Mouse (Mus musculus): ENCODE results near the gene Irak3. TPM values are rescaled to one million over a fixed set of nuclear protein-coding genes. Genes with fewer than 3 reads are reported as not detected.

The Irak3 gene
- polyA plus RNA-seq, 1 experiment from 2014 or later, result 1.2 TPM

DNA sequence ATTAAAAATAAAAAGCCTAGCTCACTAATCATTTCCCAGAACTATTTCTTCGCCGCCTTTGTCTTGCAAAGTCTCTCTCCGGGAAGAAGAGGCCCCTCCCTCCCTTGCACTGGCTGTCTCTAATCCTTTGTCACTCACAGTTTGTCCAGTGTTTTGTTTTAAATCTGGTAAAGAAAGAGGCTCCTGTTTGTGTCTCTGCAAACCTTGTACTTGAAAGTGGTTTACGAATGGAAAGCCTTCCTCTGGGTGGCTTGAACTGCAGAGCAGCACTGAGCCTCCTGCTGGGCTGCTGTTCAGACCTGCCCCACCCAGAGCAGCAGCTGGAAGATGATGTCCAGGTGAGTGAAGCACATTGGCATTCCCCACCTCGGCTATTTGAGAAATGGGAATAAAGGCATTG lies 30.6 kb downstream of the Irak3 start:
- H3K36me3 ChIP-seq (ENCODE audit: control insufficient read depth, insufficient read depth, low read length), result no peaks in the 10 kb centered on the region
- ATAC-seq (ENCODE audit: insufficient read depth, low FRiP score, low TSS enrichment), result no peak
- H3K4me3 ChIP-seq (ENCODE audit: low read depth, low read length), result no peak overlapping the region
- H3K9me3 ChIP-seq (ENCODE audit: control insufficient read depth, low read length), result no peaks in the 10 kb centered on the region; the same call in 1 of the 2 replicates
- no peak for DNase-seq (ENCODE audit: low spot score)
- H3K4me1 ChIP-seq (ENCODE audit: control insufficient read depth, insufficient read depth, low read length), result no peaks in the 10 kb centered on the region
- H3K4me2 ChIP-seq (ENCODE audit: low read depth), result no peak overlapping the region
- WGBS, result 41% methylated on average over 5 of the region's 5 CpGs
- H3K9ac ChIP-seq (ENCODE audit: low read length), result no peak overlapping the region
- H3K27me3 ChIP-seq (ENCODE audit: control insufficient read depth, insufficient read depth, low read length), result no peaks in the 10 kb centered on the region
- H3K27ac ChIP-seq (ENCODE audit: low read depth, low read length), result no peak overlapping the region

DNA sequence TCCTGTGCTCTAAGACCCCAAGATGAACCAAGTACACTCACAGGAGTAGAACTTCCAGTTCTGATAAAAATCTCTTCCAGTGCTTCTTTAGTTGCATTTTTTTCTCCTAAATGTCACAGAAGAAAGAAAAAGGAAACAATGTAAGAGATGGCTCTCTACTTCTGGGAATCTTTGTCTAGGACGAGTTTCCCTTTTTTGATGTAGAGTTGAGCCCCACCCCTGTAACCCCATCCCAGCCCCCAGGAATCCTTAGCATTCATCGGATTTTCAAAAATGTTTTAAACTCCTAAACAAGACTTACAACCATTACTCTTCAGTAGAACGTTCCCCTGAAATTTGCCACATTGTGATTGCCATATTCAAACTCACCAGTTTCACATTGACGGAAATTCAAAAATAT lies 31.7 kb downstream of the Irak3 start:
- Histone ChIP-seq H3K27ac (ENCODE audit: low read depth, low read length) (no peak overlapping the region), H3K27me3 (ENCODE audit: control insufficient read depth, insufficient read depth, low read length) (no peaks in the 10 kb centered on the region), H3K4me3 (ENCODE audit: low read depth, low read length) (no peak overlapping the region), H3K9me3 (ENCODE audit: control insufficient read depth, low read length) (no peaks in the 10 kb centered on the region; the same call in 1 of the 2 replicates), H3K36me3 (ENCODE audit: control insufficient read depth, insufficient read depth, low read length) (no peaks in the 10 kb centered on the region), H3K4me2 (ENCODE audit: low read depth) (no peak overlapping the region), H3K9ac (ENCODE audit: low read length) (no peak overlapping the region), H3K4me1 (ENCODE audit: control insufficient read depth, insufficient read depth, low read length) (no peaks in the 10 kb centered on the region)
- 76% methylated on average over 4 of the region's 4 CpGs for WGBS
- no peak for DNase-seq (ENCODE audit: low spot score)
- no peak for ATAC-seq (ENCODE audit: insufficient read depth, low FRiP score, low TSS enrichment)

DNA sequence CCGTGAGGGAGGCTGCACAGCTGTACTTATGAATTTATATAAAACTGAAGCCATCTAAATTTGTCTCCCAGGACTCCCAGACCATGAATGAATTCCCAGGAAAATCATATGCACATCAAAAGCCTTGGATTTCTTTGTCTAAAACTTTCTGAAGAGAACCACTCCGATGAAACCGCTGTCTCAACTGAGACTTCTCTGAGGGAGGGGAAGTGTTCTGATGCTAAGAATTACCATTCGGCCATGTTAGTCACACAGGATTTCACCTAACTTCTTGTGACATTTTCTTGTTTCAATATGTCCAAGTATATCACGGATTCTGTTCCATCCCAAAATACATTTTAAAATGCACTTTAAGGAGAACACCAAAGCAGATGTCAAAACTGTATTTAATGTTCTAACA lies 32.1 kb downstream of the Irak3 start:
- Histone ChIP-seq H3K4me3 (ENCODE audit: low read depth, low read length) (no peak overlapping the region), H3K36me3 (ENCODE audit: control insufficient read depth, insufficient read depth, low read length) (no peaks in the 10 kb centered on the region), H3K9me3 (ENCODE audit: control insufficient read depth, low read length) (no peaks in the 10 kb centered on the region; the same call in 1 of the 2 replicates), H3K27me3 (ENCODE audit: control insufficient read depth, insufficient read depth, low read length) (no peaks in the 10 kb centered on the region), H3K9ac (ENCODE audit: low read length) (no peak overlapping the region), H3K4me1 (ENCODE audit: control insufficient read depth, insufficient read depth, low read length) (no peaks in the 10 kb centered on the region), H3K4me2 (ENCODE audit: low read depth) (no peak overlapping the region), H3K27ac (ENCODE audit: low read depth, low read length) (no peak overlapping the region)
- 83% methylated on average over 5 of the region's 5 CpGs for WGBS
- ATAC-seq (ENCODE audit: insufficient read depth, low FRiP score, low TSS enrichment), result no peak
- no peak for DNase-seq (ENCODE audit: low spot score)

DNA sequence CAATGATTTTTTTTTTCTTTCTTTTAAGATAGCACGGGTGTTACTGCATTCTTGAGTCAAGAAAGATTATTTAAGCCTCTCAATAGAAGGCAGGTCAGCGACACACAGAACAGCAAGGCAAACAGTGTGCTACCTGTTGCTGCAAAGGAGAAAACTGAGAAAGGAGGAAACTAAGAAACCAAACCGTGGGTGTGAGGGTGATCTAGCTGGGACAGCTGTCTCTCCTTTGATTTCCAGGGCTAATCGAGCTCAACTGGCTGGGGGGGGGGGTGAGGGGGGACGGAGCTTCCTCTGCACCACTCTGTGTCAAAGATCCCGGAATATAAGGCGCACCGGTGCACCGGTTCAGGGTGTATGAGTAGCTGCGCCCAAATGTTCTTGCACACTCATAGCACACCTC lies 32.9 kb downstream of the Irak3 start:
- 61% methylated on average over 10 of the region's 10 CpGs for WGBS

DNA sequence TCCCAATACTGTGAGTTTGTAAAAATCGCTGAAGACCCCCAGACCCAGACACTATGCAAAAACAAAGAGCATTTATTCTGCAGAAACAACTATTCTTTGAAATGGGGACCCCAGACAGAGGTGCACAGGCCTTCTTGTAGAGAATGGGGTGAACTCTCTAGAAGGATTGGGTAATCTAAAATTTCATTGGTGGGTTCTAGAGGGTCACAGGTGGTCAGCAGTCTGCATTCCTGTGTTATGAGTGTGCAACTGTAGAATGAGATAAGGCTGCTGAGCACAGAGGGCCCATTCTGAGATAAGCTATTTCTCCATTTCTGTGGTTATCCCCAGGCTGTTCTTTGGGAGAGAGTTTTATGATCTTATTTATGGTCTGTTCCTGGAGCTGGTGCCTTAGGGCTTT lies 33.9 kb downstream of the Irak3 start:
- Histone ChIP-seq H3K4me1 (ENCODE audit: control insufficient read depth, insufficient read depth, low read length) (no peaks in the 10 kb centered on the region), H3K9me3 (ENCODE audit: control insufficient read depth, low read length) (no peaks in the 10 kb centered on the region), H3K27me3 (ENCODE audit: control insufficient read depth, insufficient read depth, low read length) (no peaks in the 10 kb centered on the region), H3K27ac (ENCODE audit: low read depth, low read length) (no peak overlapping the region), H3K9ac (ENCODE audit: low read length) (no peak overlapping the region), H3K36me3 (ENCODE audit: control insufficient read depth, insufficient read depth, low read length) (no peaks in the 10 kb centered on the region), H3K4me3 (ENCODE audit: low read depth, low read length) (no peak overlapping the region), H3K4me2 (ENCODE audit: low read depth) (no peak overlapping the region)
- DNase-seq (ENCODE audit: low spot score), result no peak
- no peak for ATAC-seq (ENCODE audit: insufficient read depth, low FRiP score, low TSS enrichment)
- 78% methylated on average over 1 of the region's 1 CpGs for WGBS

More for the DNA sequence above, 32.9 kb downstream of the Irak3 start:
- DNase-seq (ENCODE audit: low spot score) (no peak), ATAC-seq (ENCODE audit: insufficient read depth, low FRiP score, low TSS enrichment) (no peak)
- Histone ChIP-seq H3K4me1 (ENCODE audit: control insufficient read depth, insufficient read depth, low read length) (no peaks in the 10 kb centered on the region), H3K27ac (ENCODE audit: low read depth, low read length) (no peak overlapping the region), H3K9me3 (ENCODE audit: control insufficient read depth, low read length) (no peaks in the 10 kb centered on the region; the same call in 1 of the 2 replicates), H3K36me3 (ENCODE audit: control insufficient read depth, insufficient read depth, low read length) (no peaks in the 10 kb centered on the region), H3K27me3 (ENCODE audit: control insufficient read depth, insufficient read depth, low read length) (no peaks in the 10 kb centered on the region), H3K9ac (ENCODE audit: low read length) (no peak overlapping the region), H3K4me2 (ENCODE audit: low read depth) (no peak overlapping the region), H3K4me3 (ENCODE audit: low read depth, low read length) (no peak overlapping the region)

DNA sequence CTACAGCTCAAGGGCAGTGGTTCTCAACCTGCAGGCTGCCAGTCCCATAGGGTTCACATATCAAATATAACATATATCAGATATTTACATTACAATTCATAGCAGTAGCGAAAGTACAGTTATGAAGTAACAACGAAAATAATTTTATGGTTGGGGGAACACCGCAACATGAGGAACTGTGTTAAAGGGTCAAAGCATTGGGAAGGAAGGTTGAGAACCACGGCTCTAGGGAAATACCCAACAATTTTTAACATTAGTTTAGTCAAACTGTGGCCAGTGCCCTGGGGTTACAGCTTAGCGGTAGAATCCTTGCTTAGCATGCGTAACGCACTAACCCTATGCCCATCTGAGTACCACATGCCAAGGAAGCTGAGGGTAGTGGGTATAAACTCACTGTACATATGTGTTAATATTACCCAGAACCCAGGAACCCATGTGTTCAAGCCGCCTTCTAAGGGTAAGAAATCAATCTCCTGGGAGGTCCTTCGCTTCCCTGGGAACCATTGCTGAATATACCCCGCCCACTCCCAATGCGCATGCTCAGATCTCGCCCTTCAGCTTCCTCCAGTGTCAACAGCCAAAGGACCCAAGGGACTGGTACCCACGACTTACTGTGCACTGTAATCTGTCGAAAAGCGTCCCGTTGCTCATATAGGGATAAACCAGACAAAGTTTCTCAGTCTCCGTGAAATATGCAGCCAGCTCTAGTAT lies 36.0 kb downstream of the Irak3 start:
- WGBS, result 91% methylated on average over 17 of the region's 17 CpGs
- H3K9me3 ChIP-seq (ENCODE audit: control insufficient read depth, low read length), result no peaks in the 10 kb centered on the region
- H3K4me2 ChIP-seq (ENCODE audit: low read depth), result no peak overlapping the region
- no peak overlapping the region for H3K4me3 ChIP-seq (ENCODE audit: low read depth, low read length)
- ATAC-seq (ENCODE audit: insufficient read depth, low FRiP score, low TSS enrichment) (no peak), DNase-seq (ENCODE audit: low spot score) (no peak)
- H3K36me3 ChIP-seq (ENCODE audit: control insufficient read depth, insufficient read depth, low read length), result no peaks in the 10 kb centered on the region
- no peak overlapping the region for H3K9ac ChIP-seq (ENCODE audit: low read length)
- H3K4me1 ChIP-seq (ENCODE audit: control insufficient read depth, insufficient read depth, low read length), result no peaks in the 10 kb centered on the region
- no peaks in the 10 kb centered on the region for H3K27me3 ChIP-seq (ENCODE audit: control insufficient read depth, insufficient read depth, low read length)
- no peak overlapping the region for H3K27ac ChIP-seq (ENCODE audit: low read depth, low read length)

DNA sequence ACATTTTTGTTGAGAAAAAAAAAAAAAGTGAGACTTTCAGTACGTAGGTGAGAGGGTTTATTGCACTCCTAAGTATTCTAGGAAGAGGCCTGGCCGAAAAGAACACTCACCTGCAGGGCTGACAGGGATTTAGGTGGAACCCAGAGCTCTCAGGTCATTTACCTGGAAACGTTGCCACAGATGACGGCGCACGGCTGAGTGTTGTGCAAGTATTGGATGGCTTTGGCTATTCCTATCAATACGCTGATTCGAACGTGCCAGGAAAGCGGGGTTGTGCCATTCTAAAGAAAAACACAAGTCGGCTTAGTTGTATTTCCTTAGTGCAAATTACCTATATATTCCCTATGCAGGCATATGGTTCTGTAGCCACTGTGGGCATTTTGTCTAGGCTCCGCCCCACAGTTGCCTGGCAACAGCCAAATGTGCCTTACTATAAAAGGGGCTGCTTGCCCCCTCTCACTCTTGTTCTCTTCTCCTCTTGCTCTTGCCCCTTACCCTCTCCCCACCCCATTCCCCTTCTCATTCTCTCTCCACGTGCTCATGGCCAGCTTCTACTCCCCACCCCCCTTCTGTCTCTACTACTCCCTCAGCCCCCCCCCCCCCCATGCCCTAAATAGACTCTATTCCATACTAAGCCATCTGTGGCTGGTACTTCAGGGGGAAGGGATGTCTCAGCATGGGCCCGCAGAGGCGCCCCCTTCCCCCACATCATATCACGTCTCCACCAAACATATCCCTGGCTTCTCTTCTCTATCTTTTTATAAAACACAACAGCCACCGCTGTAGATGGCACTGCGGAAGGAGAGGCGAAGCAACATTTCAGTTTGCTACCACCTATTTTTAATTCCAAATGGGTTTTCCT lies 36.8 kb downstream of the Irak3 start:
- ATAC-seq (ENCODE audit: insufficient read depth, low FRiP score, low TSS enrichment) (no peak), DNase-seq (ENCODE audit: low spot score) (no peak)
- Histone ChIP-seq H3K9ac (ENCODE audit: low read length) (no peak overlapping the region), H3K9me3 (ENCODE audit: control insufficient read depth, low read length) (no peaks in the 10 kb centered on the region), H3K4me1 (ENCODE audit: control insufficient read depth, insufficient read depth, low read length) (no peaks in the 10 kb centered on the region), H3K4me3 (ENCODE audit: low read depth, low read length) (no peak overlapping the region), H3K27me3 (ENCODE audit: control insufficient read depth, insufficient read depth, low read length) (no peaks in the 10 kb centered on the region), H3K36me3 (ENCODE audit: control insufficient read depth, insufficient read depth, low read length) (no peaks in the 10 kb centered on the region), H3K27ac (ENCODE audit: low read depth, low read length) (no peak overlapping the region), H3K4me2 (ENCODE audit: low read depth) (no peak overlapping the region)
- WGBS, result 86% methylated on average over 19 of the region's 19 CpGs

DNA sequence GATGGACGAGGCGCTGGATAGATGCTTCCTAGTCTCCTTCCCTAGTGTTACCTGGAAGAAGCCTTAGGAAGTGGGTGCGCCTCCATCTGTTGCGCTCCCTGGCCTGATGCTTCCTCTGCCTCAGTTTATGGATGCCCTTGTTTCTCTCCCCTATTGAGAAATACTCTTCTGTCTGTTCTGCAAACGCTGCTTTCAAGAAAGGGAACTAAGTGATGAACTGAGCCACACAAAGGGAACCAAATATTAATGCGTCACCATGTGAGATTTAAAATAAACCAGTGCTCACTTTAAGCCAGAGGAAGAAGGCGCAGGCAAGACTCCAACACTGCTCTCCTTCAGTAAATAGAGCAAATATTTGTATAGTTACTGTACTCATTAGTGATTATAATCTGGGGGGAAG lies 38.4 kb downstream of the Irak3 start:
- 94% methylated on average over 7 of the region's 7 CpGs for WGBS
- Histone ChIP-seq H3K9me3 (ENCODE audit: control insufficient read depth, low read length) (no peaks in the 10 kb centered on the region), H3K4me3 (ENCODE audit: low read depth, low read length) (no peak overlapping the region), H3K27me3 (ENCODE audit: control insufficient read depth, insufficient read depth, low read length) (no peaks in the 10 kb centered on the region), H3K9ac (ENCODE audit: low read length) (no peak overlapping the region), H3K4me1 (ENCODE audit: control insufficient read depth, insufficient read depth, low read length) (no peaks in the 10 kb centered on the region), H3K36me3 (ENCODE audit: control insufficient read depth, insufficient read depth, low read length) (no peaks in the 10 kb centered on the region), H3K27ac (ENCODE audit: low read depth, low read length) (no peak overlapping the region), H3K4me2 (ENCODE audit: low read depth) (no peak overlapping the region)
- ATAC-seq (ENCODE audit: insufficient read depth, low FRiP score, low TSS enrichment), result no peak
- no peak for DNase-seq (ENCODE audit: low spot score)

DNA sequence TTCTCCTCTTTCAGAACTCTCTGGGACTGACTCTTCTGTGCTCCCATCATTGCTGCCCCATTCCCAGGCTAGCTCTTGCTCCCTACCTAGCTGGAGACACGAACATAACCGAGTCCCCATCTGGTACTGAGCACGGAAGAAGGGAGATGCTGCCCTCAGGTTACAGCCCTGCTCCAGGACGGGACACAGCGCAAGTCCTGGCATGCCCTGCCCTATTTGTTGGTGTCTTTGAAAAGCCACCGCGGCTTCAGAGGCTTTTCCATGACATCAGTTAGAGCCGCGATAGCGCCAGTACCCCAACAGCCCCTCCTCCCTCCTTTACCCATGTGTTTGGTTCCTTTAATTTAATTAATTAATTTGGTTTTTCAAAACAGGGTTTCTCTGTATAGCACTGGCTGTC lies 39.1 kb downstream of the Irak3 start:
- DNase-seq (ENCODE audit: low spot score) (no peak), ATAC-seq (ENCODE audit: insufficient read depth, low FRiP score, low TSS enrichment) (no peak)
- 87% methylated on average over 10 of the region's 10 CpGs for WGBS
- H3K4me1 ChIP-seq (ENCODE audit: control insufficient read depth, insufficient read depth, low read length), result no peaks in the 10 kb centered on the region
- H3K36me3 ChIP-seq (ENCODE audit: control insufficient read depth, insufficient read depth, low read length), result no peaks in the 10 kb centered on the region
- no peak overlapping the region for H3K4me2 ChIP-seq (ENCODE audit: low read depth)
- no peak overlapping the region for H3K9ac ChIP-seq (ENCODE audit: low read length)
- no peaks in the 10 kb centered on the region for H3K27me3 ChIP-seq (ENCODE audit: control insufficient read depth, insufficient read depth, low read length)
- no peaks in the 10 kb centered on the region for H3K9me3 ChIP-seq (ENCODE audit: control insufficient read depth, low read length)
- H3K4me3 ChIP-seq (ENCODE audit: low read depth, low read length), result no peak overlapping the region
- H3K27ac ChIP-seq (ENCODE audit: low read depth, low read length), result no peak overlapping the region

Measured in neural tube, embryonic 11.5 days (tissue).